Mouse (Mus musculus): ENCODE data around the gene Ube2i. TPM values are rescaled to one million over a fixed set of nuclear protein-coding genes. Genes with fewer than 3 reads are reported as not detected.

The Ube2i gene
- polyA plus RNA-seq, 1 experiment: 232 TPM

GRCm38 (mm10) chr17:25215431-25215830 lies 59.0 kb downstream of the Ube2i start:
- no peaks in the 10 kb centered on the region; the same call in 1 of the 2 replicates for H3K36me3 ChIP-seq (ENCODE audit: control insufficient read depth, insufficient read depth, low read length)
- H3K27me3 ChIP-seq (ENCODE audit: control insufficient read depth, insufficient read depth, low read length): no peaks in the 10 kb centered on the region
- H3K4me1 ChIP-seq (ENCODE audit: control insufficient read depth, insufficient read depth, low read length): peaks cover 6% of the 10 kb centered on the region
- H3K4me3 ChIP-seq (ENCODE audit: control insufficient read depth, low read depth, low read length): no peak overlapping the region
- TF ChIP-seq POLR2A (IDR thresholded peaks at IDR 0.05; ENCODE audit: control insufficient read depth, low read depth, low read length): no peak
- TF ChIP-seq CTCF (IDR thresholded peaks at IDR 0.05; ENCODE audit: control insufficient read depth, insufficient read depth, insufficient replicate concordance, low read depth, low read length): no peak
- H3K27ac ChIP-seq (ENCODE audit: control insufficient read depth, insufficient read depth, low read depth, low read length): no peak overlapping the region

Other genes starting within 250 kb of the Ube2i start
- gene Tmem204, start 191.0 kb downstream of the Ube2i start, polyA plus RNA-seq (2012; rRNA removed): 4.1 and 5.2 TPM in 2 replicates
- 5.4 and 7.0 TPM in 2 replicates for gene Telo2, start 158.7 kb downstream of the Ube2i start, polyA plus RNA-seq (2012; rRNA removed)
- 0.23 and 0.40 TPM in 2 replicates for gene Ptx4, start 153.9 kb downstream of the Ube2i start, polyA plus RNA-seq (2012; rRNA removed)
- 14.1 and 14.8 TPM in 2 replicates for gene Clcn7, start 141.2 kb downstream of the Ube2i start, polyA plus RNA-seq (2012; rRNA removed)
- gene Ccdc154, start 112.2 kb downstream of the Ube2i start, polyA plus RNA-seq (2012; rRNA removed): 22.6 and 23.5 TPM in 2 replicates
- 0.36 and 0.83 TPM in 2 replicates for gene Gm38655, start 99.2 kb downstream of the Ube2i start, polyA plus RNA-seq (2012; rRNA removed)
- 4.6 and 5.0 TPM in 2 replicates for gene BC003965, start 90.1 kb downstream of the Ube2i start, polyA plus RNA-seq (2012; rRNA removed)
- 11.2 and 11.7 TPM in 2 replicates for gene Unkl, start 86.2 kb downstream of the Ube2i start, polyA plus RNA-seq (2012; rRNA removed)
- gene Gnptg, start 34.5 kb downstream of the Ube2i start, polyA plus RNA-seq (2012; rRNA removed): 20.2 and 24.5 TPM in 2 replicates
- 17.5 and 18.1 TPM in 2 replicates for gene Tsr3, start 34.5 kb downstream of the Ube2i start, polyA plus RNA-seq (2012; rRNA removed)
- gene Baiap3, start 18.3 kb downstream of the Ube2i start, polyA plus RNA-seq (2012; rRNA removed): 2.9 and 3.8 TPM in 2 replicates
- gene Prss34, start 23.8 kb upstream of the Ube2i start, polyA plus RNA-seq (2012; rRNA removed): 0.11 TPM in 1 of 2 replicates, not detected in the other
- gene Prss28, start 34.0 kb upstream of the Ube2i start, polyA plus RNA-seq (2012; rRNA removed): not detected in 2 replicates
- not detected in 2 replicates for gene Prss29, start 44.0 kb upstream of the Ube2i start, polyA plus RNA-seq (2012; rRNA removed)
- gene Tpsab1, start 70.9 kb upstream of the Ube2i start, polyA plus RNA-seq (2012; rRNA removed): 0.20 and 0.26 TPM in 2 replicates
- 0.10 and 0.61 TPM in 2 replicates for gene Tpsb2, start 91.7 kb upstream of the Ube2i start, polyA plus RNA-seq (2012; rRNA removed)
- not detected in 2 replicates for gene Tpsg1, start 94.7 kb upstream of the Ube2i start, polyA plus RNA-seq (2012; rRNA removed)
- 78.4 and 84.0 TPM in 2 replicates for gene Cacna1h, start 159.2 kb upstream of the Ube2i start, polyA plus RNA-seq (2012; rRNA removed)
- 341 and 400 TPM in 2 replicates for gene Tekt4, start 180.0 kb upstream of the Ube2i start, polyA plus RNA-seq (2012; rRNA removed)
- 0.04 and 0.05 TPM in 2 replicates for gene Sstr5, start 222.7 kb upstream of the Ube2i start, polyA plus RNA-seq (2012; rRNA removed)

Data from testis, adult 2 months (tissue).